Mouse (Mus musculus) neural tube, embryonic 11.5 days (tissue): ENCODE data around the gene Fscn2. TPM values are rescaled to one million over a fixed set of nuclear protein-coding genes. Genes with fewer than 3 reads are reported as not detected.

ENCODE experiments used
- ATAC-seq: fragments of 200-750 bp; cut with Nextera tagmentation; 2 replicates; pipeline ENCODE4 v1.8.0; 2017; ENCODE audit warnings: moderate number of reproducible peaks, mild to moderate bottlenecking, moderate TSS enrichment, moderate library complexity; ENCODE audit not compliant: insufficient read depth, low FRiP score, low TSS enrichment
- DNase-seq: peaks from one replicate; pipeline ENCODE4 v3.0.0-alpha.2; 2015; ENCODE audit warnings: low spot score
- H3K27ac ChIP-seq: fragments of 300-500 bp; sonication (generic); 2 replicates; pipeline ENCODE4 v1.5.1; 2014; ENCODE audit warnings: low read depth, mild to moderate bottlenecking, low read length
- H3K27me3 ChIP-seq: fragments of 300-500 bp; sonication (generic); 2 replicates; pipeline ENCODE4 v1.6.1; 2014; ENCODE audit warnings: mild to moderate bottlenecking, low read length, mixed read lengths; ENCODE audit not compliant: control insufficient read depth, insufficient read depth
- H3K36me3 ChIP-seq: fragments of 300-500 bp; sonication (generic); 2 replicates; pipeline ENCODE4 v1.6.1; 2014; ENCODE audit warnings: mild to moderate bottlenecking, low read length, moderate library complexity, mixed read lengths; ENCODE audit not compliant: control insufficient read depth, insufficient read depth
- H3K4me1 ChIP-seq: fragments of 300-500 bp; sonication (generic); 2 replicates; pipeline ENCODE4 v1.6.1; 2014; ENCODE audit warnings: low read length, mixed read lengths; ENCODE audit not compliant: control insufficient read depth, insufficient read depth
- H3K4me2 ChIP-seq: fragments of 300-500 bp; sonication (generic); 2 replicates; pipeline ENCODE4 v1.6.1; 2014; ENCODE audit warnings: low read depth, mild to moderate bottlenecking, moderate library complexity
- H3K4me3 ChIP-seq: fragments of 300-500 bp; sonication (generic); 2 replicates; pipeline ENCODE4 v1.5.1; 2014; ENCODE audit warnings: low read depth, low read length
- H3K9ac ChIP-seq: fragments of 300-500 bp; sonication (generic); 2 replicates; pipeline ENCODE4 v1.6.1; 2014; ENCODE audit warnings: mild to moderate bottlenecking, low read length
- H3K9me3 ChIP-seq: fragments of 300-500 bp; sonication (generic); 2 replicates; pipeline ENCODE4 v1.6.1; 2016; ENCODE audit warnings: low read length; ENCODE audit not compliant: control insufficient read depth
- WGBS: fragments of 180-500 bp; shearing (Covaris S2); extraction: QIAGEN DNeasy Blood & Tissue Kit; methylation state at CpG from one replicate; pipeline ENCODE4 v1.1.7; 2014; 5-methylcytosine and 5-hydroxymethylcytosine counted together
- polyA plus RNA-seq: library from polyadenylated mRNA; unstranded; fragments of >200 nt; fragmentation: Nextera tagmentation; extraction: Ambion mirVana; gene quantifications from 2 replicates; pipeline ENCODE4 v1.2.1, GENCODE M21; 2014

Gene Fscn2
- polyA plus RNA-seq, result 0.42 and 0.81 TPM in 2 replicates

GRCm38 (mm10) chr11:120361295-120361694 is at the start of gene Fscn2:
Gene Fscn2, plus strand, starts transcription at chr11:120361534.
- H3K9ac ChIP-seq, result no peak within 1 kb of the TSS
- DNase-seq, result no peak
- no peak within 1 kb of the TSS for H3K4me2 ChIP-seq
- H3K36me3 ChIP-seq, result no peaks in the 10 kb centered on the region
- H3K9me3 ChIP-seq, result no peaks in the 10 kb centered on the region
- WGBS, result 75% methylated on average over 10 of the region's 10 CpGs
- no peaks in the 10 kb centered on the region for H3K27me3 ChIP-seq
- H3K4me1 ChIP-seq, result peaks cover 13% of the 10 kb centered on the region
- H3K27ac ChIP-seq, result no peak within 1 kb of the TSS
- no peak within 1 kb of the TSS for H3K4me3 ChIP-seq
- ATAC-seq, result no peak

- Histone ChIP-seq H3K9ac (peak overlapping the region; percentile 78), H3K27ac (peak overlapping the region; percentile 91), H3K4me1 (peaks cover 29% of the 10 kb centered on the region), H3K9me3 (no peaks in the 10 kb centered on the region), H3K4me2 (peak overlapping the region; percentile 84), H3K36me3 (no peaks in the 10 kb centered on the region), H3K4me3 (peak overlapping the region; percentile 37), H3K27me3 (peaks cover 5% of the 10 kb centered on the region; the same call in 1 of the 2 replicates)
- WGBS, result 40% methylated on average over 10 of the region's 10 CpGs
- no peak for ATAC-seq
- DNase-seq, result no peak
Observed at GRCm38 (mm10) chr11:120311561-120311960, 49.8 kb upstream of the Fscn2 start.

- no peak for ATAC-seq
- DNase-seq, result peak; percentile 14
- Histone ChIP-seq H3K9me3 (no peaks in the 10 kb centered on the region), H3K27me3 (peaks cover 3% of the 10 kb centered on the region; the same call in 1 of the 2 replicates), H3K4me1 (peaks cover 29% of the 10 kb centered on the region), H3K9ac (no peak overlapping the region), H3K4me3 (no peak overlapping the region), H3K4me2 (no peak overlapping the region), H3K27ac (no peak overlapping the region), H3K36me3 (no peaks in the 10 kb centered on the region)
- 68% methylated on average over 6 of the region's 6 CpGs for WGBS
Observed at GRCm38 (mm10) chr11:120312069-120312468, 49.3 kb upstream of the Fscn2 start.

GRCm38 (mm10) chr11:120313906-120314685 is 47.2 kb upstream of the Fscn2 start:
- DNase-seq, result peak; percentile 6
- H3K9ac ChIP-seq, result peak overlapping the region; percentile 10; the same call in 1 of the 2 replicates
- 49% methylated on average over 6 of the region's 6 CpGs for WGBS
- H3K4me3 ChIP-seq, result no peak overlapping the region
- no peak overlapping the region for H3K27ac ChIP-seq
- ATAC-seq, result no peak
- no peaks in the 10 kb centered on the region for H3K36me3 ChIP-seq
- H3K4me1 ChIP-seq, result peaks cover 27% of the 10 kb centered on the region
- H3K4me2 ChIP-seq, result no peak overlapping the region
- no peaks in the 10 kb centered on the region for H3K9me3 ChIP-seq
- no peaks in the 10 kb centered on the region for H3K27me3 ChIP-seq

GRCm38 (mm10) chr11:120314721-120315415 is 46.5 kb upstream of the Fscn2 start:
- H3K27me3 ChIP-seq, result no peaks in the 10 kb centered on the region
- no peak for ATAC-seq
- 0 out of 2 replicates have a peak overlapping the region, but pooled peaks have one; percentile 45 for H3K4me3 ChIP-seq
- H3K27ac ChIP-seq, result peak overlapping the region; percentile 93
- WGBS, result 33% methylated on average over 16 of the region's 16 CpGs
- no peaks in the 10 kb centered on the region for H3K9me3 ChIP-seq
- peak; percentile 20 for DNase-seq
- peaks cover 27% of the 10 kb centered on the region for H3K4me1 ChIP-seq
- H3K36me3 ChIP-seq, result no peaks in the 10 kb centered on the region
- peak overlapping the region; percentile 52 for H3K9ac ChIP-seq
- peak overlapping the region; percentile 93 for H3K4me2 ChIP-seq

- Histone ChIP-seq H3K9me3 (no peaks in the 10 kb centered on the region), H3K4me2 (peak overlapping the region; percentile 93), H3K36me3 (no peaks in the 10 kb centered on the region), H3K27ac (peak overlapping the region; percentile 93), H3K27me3 (no peaks in the 10 kb centered on the region), H3K9ac (peak overlapping the region; percentile 52), H3K4me1 (peaks cover 25% of the 10 kb centered on the region), H3K4me3 (peak overlapping the region; percentile 45)
- no peak for ATAC-seq
- DNase-seq, result peak; percentile 36
- WGBS, result 28% methylated on average over 4 of the region's 4 CpGs
Observed at GRCm38 (mm10) chr11:120315416-120315761, 45.9 kb upstream of the Fscn2 start.

- Histone ChIP-seq H3K9ac (peak overlapping the region; percentile 79), H3K36me3 (no peaks in the 10 kb centered on the region), H3K27me3 (no peaks in the 10 kb centered on the region), H3K4me1 (peaks cover 23% of the 10 kb centered on the region), H3K27ac (peak overlapping the region; percentile 93), H3K4me2 (peak overlapping the region; percentile 93), H3K4me3 (peak overlapping the region; percentile 45), H3K9me3 (no peaks in the 10 kb centered on the region)
- ATAC-seq (peak; percentile 95), DNase-seq (peak; percentile 94)
- 11% methylated on average over 37 of the region's 37 CpGs for WGBS
Observed at GRCm38 (mm10) chr11:120315832-120316689, 45.3 kb upstream of the Fscn2 start.

GRCm38 (mm10) chr11:120316690-120317254 is 44.6 kb upstream of the Fscn2 start:
- Histone ChIP-seq H3K9me3 (no peaks in the 10 kb centered on the region), H3K27me3 (no peaks in the 10 kb centered on the region), H3K4me1 (peaks cover 16% of the 10 kb centered on the region), H3K27ac (peak overlapping the region; percentile 93), H3K4me3 (peak overlapping the region; percentile 45), H3K9ac (peak overlapping the region; percentile 79), H3K4me2 (peak overlapping the region; percentile 93), H3K36me3 (no peaks in the 10 kb centered on the region)
- 22% methylated on average over 13 of the region's 13 CpGs for WGBS
- DNase-seq, result no peak
- peak; percentile 22; the same call in 1 of the 2 replicates for ATAC-seq
